ENCODE assay signal across 8 mouse cellular contexts in the genomic region with DNA sequence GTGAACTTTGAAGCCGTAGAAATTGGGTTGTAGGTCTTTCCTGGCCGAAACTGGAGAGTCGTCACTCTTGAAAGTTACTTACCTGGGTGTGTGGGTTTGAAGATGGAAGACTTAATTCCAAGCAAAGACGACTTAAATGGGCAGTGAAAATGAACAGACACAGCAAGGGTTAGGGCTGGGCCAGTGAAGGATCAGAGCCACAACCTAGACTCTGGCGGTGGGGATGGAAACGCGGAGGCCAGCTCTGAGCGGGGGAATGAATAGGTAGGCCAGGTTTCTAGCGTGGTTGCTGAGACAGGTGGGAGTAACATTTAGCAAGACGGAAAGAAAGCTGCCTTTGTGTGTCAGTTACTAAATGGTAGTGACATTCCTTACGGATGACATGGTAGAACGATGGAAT. TPM values are rescaled to one million over a fixed set of nuclear protein-coding genes. Genes with fewer than 3 reads are reported as not detected.
DNase-seq lines count a peak whose midpoint lies in the region; ATAC-seq and TF ChIP-seq lines count a peak whose summit lies in the region.

No protein-coding gene starts in this region.

- no peaks in the 10 kb centered on the region for H3K27me3 ChIP-seq in heart, embryonic 10.5 days (ENCODE audit: insufficient read depth, poor library complexity, severe bottlenecking)
- no peaks in the 10 kb centered on the region for H3K27me3 ChIP-seq in ES-Bruce4 (ENCODE audit: control insufficient read depth, insufficient read depth, low read length, poor library complexity, severe bottlenecking)
- no peaks in the 10 kb centered on the region for H3K27me3 ChIP-seq in forebrain, embryonic 13.5 days
- no peaks in the 10 kb centered on the region for H3K27me3 ChIP-seq in liver, embryonic 16.5 days (ENCODE audit: control insufficient read depth, insufficient read depth, low read depth, low read length)

- H3K9me3 ChIP-seq in heart, embryonic 10.5 days: no peaks in the 10 kb centered on the region
- no peaks in the 10 kb centered on the region for H3K9me3 ChIP-seq in ES-Bruce4 (replicated peaks; ENCODE audit: control insufficient read depth, insufficient read depth, low read length, poor library complexity, severe bottlenecking)
- no peaks in the 10 kb centered on the region for H3K9me3 ChIP-seq in forebrain, embryonic 13.5 days (replicated peaks)
- no peaks in the 10 kb centered on the region for H3K9me3 ChIP-seq in liver, embryonic 16.5 days (replicated peaks; ENCODE audit: control insufficient read depth, low read length)

- no peak for ATAC-seq in forebrain, embryonic 13.5 days
- no peak for ATAC-seq in liver, embryonic 16.5 days (ENCODE audit: low read depth)

- no peak for TF ChIP-seq CTCF in ES-Bruce4 (IDR thresholded peaks at IDR 0.05; ENCODE audit: low read depth, low read length)

- peak overlapping the region; percentile 85 for H3K4me3 ChIP-seq in heart, embryonic 10.5 days
- H3K4me3 ChIP-seq in ES-Bruce4 (ENCODE audit: low read depth, low read length): peak overlapping the region; percentile 80
- H3K4me3 ChIP-seq in forebrain, embryonic 13.5 days: peak overlapping the region; percentile 52
- peak overlapping the region; percentile 86 for H3K4me3 ChIP-seq in liver, embryonic 16.5 days (ENCODE audit: low read depth, low read length)

- intact Hi-C loops in left cerebral cortex, postnatal 14 days (cut with DNase I): no loop called here
- intact Hi-C loops in gastrocnemius, postnatal 36 days (cut with DNase I): no loop called here

- H3K9ac ChIP-seq in ES-Bruce4 (ENCODE audit: low read depth, poor library complexity, severe bottlenecking): peak overlapping the region; percentile 71
- peak overlapping the region; percentile 69 for H3K9ac ChIP-seq in forebrain, embryonic 13.5 days
- H3K9ac ChIP-seq in liver, embryonic 16.5 days (ENCODE audit: low read depth, low read length): peak overlapping the region; percentile 78

- no peaks in the 10 kb centered on the region for H3K36me3 ChIP-seq in heart, embryonic 10.5 days
- no peaks in the 10 kb centered on the region for H3K36me3 ChIP-seq in ES-Bruce4 (ENCODE audit: control insufficient read depth, insufficient read depth, low read length, poor library complexity, severe bottlenecking)
- H3K36me3 ChIP-seq in forebrain, embryonic 13.5 days (ENCODE audit: poor library complexity, severe bottlenecking): no peaks in the 10 kb centered on the region
- no peaks in the 10 kb centered on the region for H3K36me3 ChIP-seq in liver, embryonic 16.5 days (ENCODE audit: control insufficient read depth, insufficient read depth)

- TF ChIP-seq POLR2A in ES-Bruce4 (IDR thresholded peaks at IDR 0.05; ENCODE audit: insufficient read depth, low read length): no peak

- peak overlapping the region; percentile 61 for H3K4me2 ChIP-seq in forebrain, embryonic 13.5 days
- peak overlapping the region; percentile 92 for H3K4me2 ChIP-seq in liver, embryonic 16.5 days (ENCODE audit: low read depth, low read length)

- DNase-seq in heart, embryonic 10.5 days (ENCODE audit: low spot score): no peak
- DNase-seq in heart, adult 18-20 months: no peak
- DNase-seq in left cerebral cortex, postnatal 14 days (ENCODE audit: low spot score in 2 of 2): no peak
- no peak for DNase-seq in adrenal gland, postnatal 25 days
- DNase-seq in gastrocnemius, postnatal 36 days: no peak

- no peak for TF ChIP-seq EP300 in ES-Bruce4 (IDR thresholded peaks at IDR 0.05; ENCODE audit: insufficient read depth, low read depth, low read length)

- 55% methylated on average over 12 of the region's 12 CpGs for WGBS in heart, embryonic 10.5 days
- WGBS in forebrain, embryonic 13.5 days: 68% methylated on average over 12 of the region's 12 CpGs
- 53% methylated on average over 12 of the region's 12 CpGs for whole genome bisulfite sequencing in liver, embryonic 16.5 days (ENCODE audit: insufficient replicate concordance)

- peaks cover 22% of the 10 kb centered on the region for H3K4me1 ChIP-seq in heart, embryonic 10.5 days
- no peaks in the 10 kb centered on the region for H3K4me1 ChIP-seq in ES-Bruce4 (ENCODE audit: control insufficient read depth, insufficient read depth, low read length)
- H3K4me1 ChIP-seq in forebrain, embryonic 13.5 days: peaks cover 20% of the 10 kb centered on the region
- H3K4me1 ChIP-seq in liver, embryonic 16.5 days (ENCODE audit: control insufficient read depth, low read depth, low read length): peaks cover 22% of the 10 kb centered on the region

- peak overlapping the region; percentile 98 for H3K27ac ChIP-seq in heart, embryonic 10.5 days
- no peak overlapping the region for H3K27ac ChIP-seq in ES-Bruce4 (ENCODE audit: insufficient read depth, low read length)
- no peak overlapping the region for H3K27ac ChIP-seq in forebrain, embryonic 13.5 days
- peak overlapping the region; percentile 60; the same call in 1 of the 2 replicates for H3K27ac ChIP-seq in liver, embryonic 16.5 days (ENCODE audit: low read length)

RNA-seq across cellular contexts. Expression of a gene that starts 0.7 kb away (rescaled TPM):
- polyA plus RNA-seq in heart, embryonic 10.5 days (2016; fragmentation: Nextera tagmentation; extraction: Ambion mirVana): 47.7 and 59.8 TPM in 2 replicates
- 10 to 100 TPM; 20.7 to 21.7 TPM for total RNA-seq in heart, adult 18-20 months (2021)
- 19.2 and 21.6 TPM in 2 replicates for polyA plus RNA-seq in ES-Bruce4 (2011; ENCODE audit: insufficient read depth, insufficient read length, low read depth, missing spikeins)
- polyA plus RNA-seq in forebrain, embryonic 13.5 days (2015; fragmentation: Nextera tagmentation; extraction: Ambion mirVana): 111 and 116 TPM in 2 replicates
- 13.2 and 14.3 TPM in 2 replicates for polyA plus RNA-seq in liver, embryonic 16.5 days (2015; fragmentation: Nextera tagmentation; extraction: Ambion mirVana)
- 10 to 100 TPM; 78.9 to 95.2 TPM for total RNA-seq in left cerebral cortex, postnatal 14 days (2021)
- total RNA-seq in adrenal gland, postnatal 25 days (2021): 40.1 and 41.3 TPM in 2 replicates
- 10 to 100 TPM; 10.1 to 10.7 TPM for total RNA-seq in gastrocnemius, postnatal 36 days (2021)

RNA-seq across cellular contexts. Expression of a gene that starts 47.2 kb away (rescaled TPM):
- 3.0 and 3.4 TPM in 2 replicates for polyA plus RNA-seq in heart, embryonic 10.5 days (2016; fragmentation: Nextera tagmentation; extraction: Ambion mirVana)
- 1 to 10 TPM in 1 of 2 experiments, under 1 TPM in 1; 0.67 to 1.1 TPM for total RNA-seq in heart, adult 18-20 months (2021)
- 25.8 and 34.7 TPM in 2 replicates for polyA plus RNA-seq in ES-Bruce4 (2011; ENCODE audit: insufficient read depth, insufficient read length, low read depth, missing spikeins)
- 0.84 and 0.85 TPM in 2 replicates for polyA plus RNA-seq in forebrain, embryonic 13.5 days (2015; fragmentation: Nextera tagmentation; extraction: Ambion mirVana)
- 0.89 and 0.99 TPM in 2 replicates for polyA plus RNA-seq in liver, embryonic 16.5 days (2015; fragmentation: Nextera tagmentation; extraction: Ambion mirVana)
- 1 to 10 TPM; 1.7 to 1.9 TPM for total RNA-seq in left cerebral cortex, postnatal 14 days (2021)
- total RNA-seq in adrenal gland, postnatal 25 days (2021): 0.33 and 0.64 TPM in 2 replicates
- under 1 TPM; 0.22 to 0.74 TPM for total RNA-seq in gastrocnemius, postnatal 36 days (2021)

RNA-seq across cellular contexts. Expression of a gene that starts 49.7 kb away (rescaled TPM):
- 219 and 228 TPM in 2 replicates for polyA plus RNA-seq in heart, embryonic 10.5 days (2016; fragmentation: Nextera tagmentation; extraction: Ambion mirVana)
- total RNA-seq in heart, adult 18-20 months (2021): 100 to 1,000 TPM; 164 to 166 TPM
- polyA plus RNA-seq in ES-Bruce4 (2011; ENCODE audit: insufficient read depth, insufficient read length, low read depth, missing spikeins): 175 and 190 TPM in 2 replicates
- 191 and 194 TPM in 2 replicates for polyA plus RNA-seq in forebrain, embryonic 13.5 days (2015; fragmentation: Nextera tagmentation; extraction: Ambion mirVana)
- 259 and 271 TPM in 2 replicates for polyA plus RNA-seq in liver, embryonic 16.5 days (2015; fragmentation: Nextera tagmentation; extraction: Ambion mirVana)
- total RNA-seq in left cerebral cortex, postnatal 14 days (2021): 100 to 1,000 TPM; 131 to 136 TPM
- 102 and 142 TPM in 2 replicates for total RNA-seq in adrenal gland, postnatal 25 days (2021)
- total RNA-seq in gastrocnemius, postnatal 36 days (2021): 100 to 1,000 TPM; 151 TPM

Comparison
In these comparisons a context has a peak if more than half of its experiments do, and no peak if none do; other contexts are left out.
1. H3K27ac ChIP-seq: peak in heart, embryonic 10.5 days (single experiment) and liver, embryonic 16.5 days (single experiment); none in ES-Bruce4 (single experiment) and forebrain, embryonic 13.5 days (single experiment).
2. Peak in every context shown above with its lines, with median percentiles within 50 percentile points of each other: H3K4me3 ChIP-seq and H3K9ac ChIP-seq.